Mouse (Mus musculus) C2C12 (cell line): Measurements from ENCODE around the gene Gm43191.

Experiments used
- CEBPB ChIP-seq: IDR thresholded peaks from one replicate; pipeline ENCODE4 v1.6.1; 2011; ENCODE audit warnings: low read depth, mild to moderate bottlenecking, control low read depth, moderate library complexity
- CTCF ChIP-seq: IDR thresholded peaks from one replicate; pipeline ENCODE4 v1.5.1; 2011; ENCODE audit not compliant: control insufficient read depth, insufficient read depth, insufficient read length
- FOSL1 ChIP-seq: IDR thresholded peaks from one replicate; pipeline ENCODE4 v1.8.0; 2011; ENCODE audit warnings: mild to moderate bottlenecking, low read length; ENCODE audit not compliant: poor library complexity, insufficient read depth, severe bottlenecking
- MAX ChIP-seq: IDR thresholded peaks from one replicate; pipeline ENCODE4 v1.6.1; 2011; ENCODE audit warnings: mild to moderate bottlenecking, control low read depth
- MYOD1 ChIP-seq: IDR thresholded peaks from one replicate; pipeline ENCODE4 v1.6.1; 2011; ENCODE audit warnings: low read depth; ENCODE audit not compliant: control insufficient read depth, insufficient read length
- USF1 ChIP-seq: IDR thresholded peaks from one replicate; pipeline ENCODE4 v1.6.1; 2011; ENCODE audit warnings: low read depth, mild to moderate bottlenecking, control low read depth, moderate library complexity

DNA sequence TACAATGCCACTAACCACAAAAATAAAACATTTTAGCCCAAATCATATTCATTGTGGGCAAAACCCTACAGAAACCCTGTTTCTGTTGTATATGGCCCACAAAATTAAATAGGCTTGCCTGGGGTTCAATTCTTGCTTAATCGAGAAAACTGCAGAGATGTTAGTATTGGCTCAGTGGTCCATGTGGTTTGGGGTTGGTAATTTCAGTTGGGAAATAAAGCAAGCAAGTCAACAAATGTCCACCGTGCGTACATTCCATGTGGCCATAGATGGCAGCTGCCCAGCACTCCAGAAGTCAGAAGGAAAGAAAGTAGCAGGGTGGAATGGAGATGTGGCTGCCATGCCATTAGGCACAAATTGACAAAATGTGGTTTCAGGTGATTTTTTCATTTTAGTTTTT is 48.1 kb downstream of the Gm43191 start:
- TF ChIP-seq USF1: no peak
- TF ChIP-seq CTCF: no peak
- no peak for TF ChIP-seq MAX
- no peak for TF ChIP-seq FOSL1
- TF ChIP-seq MYOD1: no peak
- no peak for TF ChIP-seq CEBPB
